Mouse (Mus musculus): ENCODE data around the gene Hmgcl.
A peak's percentile ranks its signal among the peaks of the same experiment; 100 is the strongest.

Gene Hmgcl

DNA sequence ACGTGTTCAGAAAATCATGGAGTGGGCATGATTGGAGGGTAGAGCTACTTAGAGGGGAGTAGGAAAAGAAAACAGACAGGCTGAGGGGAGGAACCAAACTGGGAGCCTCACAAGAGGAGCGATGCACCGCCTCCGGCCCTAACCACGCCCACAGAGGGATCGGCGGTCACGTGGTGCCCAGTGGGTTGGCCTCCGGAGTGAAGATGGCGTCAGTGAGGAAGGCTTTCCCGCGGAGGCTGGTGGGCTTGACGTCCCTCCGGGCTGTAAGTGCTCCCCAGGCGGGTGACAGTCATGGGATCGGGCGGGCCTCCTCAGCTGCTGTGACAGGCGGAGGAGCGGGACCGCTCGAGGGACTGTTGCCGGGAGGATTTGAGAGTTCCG is at the start of gene Hmgcl:
Gene Hmgcl (plus strand): TSS at position 171 of the 381 bp plus-strand sequence.
- DNase-seq (ENCODE audit: low read depth in 1 of 2, low spot score in 2 of 2): peak; percentile 90 to 95

DNA sequence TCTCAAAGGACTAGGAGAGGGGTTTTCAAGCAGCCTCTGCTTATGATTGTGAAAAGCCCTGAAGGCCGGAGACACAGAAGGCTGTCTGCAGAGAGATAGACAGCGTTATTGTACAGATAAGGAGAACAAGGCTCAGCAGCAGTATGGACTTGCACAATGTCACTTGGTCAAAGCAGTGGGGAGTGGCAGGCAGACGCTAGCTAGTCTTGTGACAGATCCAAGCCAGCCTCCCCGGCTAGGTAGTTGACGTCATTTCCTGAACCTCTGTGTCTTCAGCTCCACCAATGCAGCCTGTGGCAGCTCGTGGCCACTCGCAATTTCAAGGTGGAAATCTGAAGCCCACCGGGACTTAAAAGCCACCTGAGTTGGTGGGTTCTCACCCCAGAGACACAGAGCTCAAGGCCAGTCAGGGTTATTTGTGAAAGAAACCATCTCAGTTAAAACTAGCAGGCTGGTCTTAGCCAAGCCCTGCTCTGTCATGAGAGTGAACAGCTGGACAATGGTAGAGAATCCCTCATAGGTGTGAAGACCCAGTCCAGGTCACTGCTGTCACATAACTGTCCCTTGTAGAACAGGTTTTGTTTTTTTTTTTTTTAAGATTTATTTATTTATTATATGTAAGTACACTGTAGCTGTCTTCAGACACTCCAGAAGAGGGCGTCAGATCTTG is 47.7 kb upstream of the Hmgcl start:
- DNase-seq (ENCODE audit: low read depth in 1 of 2, low spot score in 2 of 2): peak; percentile 76 to 79

DNA sequence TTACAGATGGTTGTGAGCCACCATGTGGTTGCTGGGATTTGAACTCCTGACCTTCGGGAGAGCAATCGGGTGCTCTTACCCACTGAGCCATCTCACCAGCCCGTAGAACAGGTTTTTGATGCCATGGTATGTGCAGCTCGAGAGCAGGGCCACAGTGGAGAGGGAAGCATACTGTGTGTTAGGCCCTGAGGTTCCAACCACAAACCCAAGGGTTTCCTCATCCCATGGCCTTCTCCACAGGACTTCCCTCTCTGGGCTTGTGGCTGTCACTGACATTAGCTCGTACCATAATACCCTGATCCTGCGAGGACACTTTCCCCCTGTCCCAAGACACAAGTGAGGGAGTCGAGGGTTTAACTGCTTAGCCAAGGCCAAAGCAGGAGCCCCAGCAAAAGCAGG is 47.2 kb upstream of the Hmgcl start:
- DNase-seq (ENCODE audit: low read depth in 1 of 2, low spot score in 2 of 2): peak in 1 of 2 experiments; percentile 64

DNA sequence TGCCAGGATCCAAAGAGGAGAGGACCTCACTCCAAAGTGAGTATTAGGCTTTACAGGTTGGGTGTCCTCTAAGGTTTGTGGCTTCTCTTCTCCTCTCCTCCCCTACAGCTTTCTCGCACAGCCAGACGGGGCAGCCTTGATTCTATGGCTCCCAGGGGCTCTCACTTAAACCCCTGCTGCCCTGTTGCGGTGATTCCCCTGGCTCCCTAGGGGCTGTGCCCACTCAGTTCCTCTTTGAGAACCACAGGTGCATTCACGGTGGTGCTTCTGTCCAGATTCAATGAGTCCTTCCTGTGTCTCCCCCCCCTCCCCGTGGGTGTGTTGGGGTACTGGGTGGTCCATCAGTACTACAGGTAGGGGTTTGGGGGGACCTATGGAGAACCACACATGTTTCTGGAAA is 46.2 kb upstream of the Hmgcl start:
- DNase-seq (ENCODE audit: low read depth in 1 of 2, low spot score in 2 of 2): no peak

DNA sequence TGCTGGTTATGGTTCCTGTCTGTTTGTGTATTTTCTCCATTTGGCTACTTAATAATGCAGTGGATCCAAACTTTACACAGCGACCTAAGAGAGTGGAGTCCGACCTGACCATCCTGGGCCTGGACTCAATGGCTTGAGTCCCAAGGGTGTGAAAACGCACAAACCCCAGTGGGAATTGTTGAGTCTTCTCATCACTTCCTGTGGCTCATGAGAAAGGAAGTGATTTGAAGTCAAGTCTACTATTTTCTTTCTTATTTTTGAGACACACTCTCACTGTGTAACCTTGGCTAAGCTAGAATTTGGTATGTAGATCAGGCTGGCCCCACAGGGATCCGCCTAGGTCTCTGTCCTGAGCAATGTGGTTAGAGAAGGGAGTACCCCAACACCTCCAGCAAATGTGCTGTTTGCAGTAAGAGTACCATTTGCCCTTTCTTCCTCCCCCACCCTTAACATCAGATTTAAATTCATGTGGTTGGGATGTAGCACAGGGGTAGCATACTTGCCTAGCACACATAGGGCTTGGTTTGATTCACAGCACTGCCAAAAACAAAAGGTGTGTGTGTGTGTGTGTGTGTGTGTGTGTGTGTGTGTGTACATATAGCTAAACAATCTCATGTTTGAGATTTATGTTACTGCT is 43.5 kb upstream of the Hmgcl start:
- DNase-seq (ENCODE audit: low read depth in 1 of 2, low spot score in 2 of 2): no peak

DNA sequence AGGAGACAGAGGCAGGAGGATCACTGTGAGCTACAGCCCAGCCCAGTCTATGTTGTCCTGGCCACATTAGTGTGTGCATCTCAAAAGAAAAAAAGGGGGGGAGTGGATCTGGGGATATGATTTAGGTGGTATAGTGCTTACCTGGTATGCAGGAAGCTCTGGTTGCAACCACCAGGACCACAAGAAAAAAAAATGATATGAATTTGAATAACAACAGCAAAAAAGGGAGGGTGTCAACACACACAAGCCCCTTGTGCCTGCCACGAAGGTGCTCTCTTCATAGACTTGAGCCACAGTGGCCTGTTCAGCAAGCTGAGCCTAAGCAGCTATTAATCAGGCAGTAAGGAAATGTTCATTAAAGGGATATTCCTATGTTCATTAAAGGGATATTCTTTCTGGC is 41.4 kb upstream of the Hmgcl start:
- no peak for DNase-seq (ENCODE audit: low read depth in 1 of 2, low spot score in 2 of 2)

DNA sequence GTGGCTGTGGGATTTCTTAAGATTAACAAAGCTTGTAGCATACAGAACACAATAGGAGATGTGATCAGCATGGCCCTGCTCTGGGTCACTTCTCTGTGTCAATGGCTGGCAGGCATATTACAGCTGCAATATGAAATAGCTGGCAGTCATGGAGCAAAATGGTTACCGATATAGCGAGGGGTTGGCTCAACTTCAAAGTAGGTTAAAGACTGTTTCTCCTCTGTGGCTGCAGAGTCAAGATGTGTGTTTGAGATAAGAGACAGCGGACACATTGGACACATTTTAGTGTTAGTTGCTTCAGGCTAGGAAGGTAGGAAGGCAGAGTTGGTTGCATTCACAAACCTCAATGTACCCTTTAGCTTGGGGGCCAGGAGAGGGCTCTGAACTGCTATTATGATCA is 39.6 kb upstream of the Hmgcl start:
- no peak for DNase-seq (ENCODE audit: low read depth in 1 of 2, low spot score in 2 of 2)

DNA sequence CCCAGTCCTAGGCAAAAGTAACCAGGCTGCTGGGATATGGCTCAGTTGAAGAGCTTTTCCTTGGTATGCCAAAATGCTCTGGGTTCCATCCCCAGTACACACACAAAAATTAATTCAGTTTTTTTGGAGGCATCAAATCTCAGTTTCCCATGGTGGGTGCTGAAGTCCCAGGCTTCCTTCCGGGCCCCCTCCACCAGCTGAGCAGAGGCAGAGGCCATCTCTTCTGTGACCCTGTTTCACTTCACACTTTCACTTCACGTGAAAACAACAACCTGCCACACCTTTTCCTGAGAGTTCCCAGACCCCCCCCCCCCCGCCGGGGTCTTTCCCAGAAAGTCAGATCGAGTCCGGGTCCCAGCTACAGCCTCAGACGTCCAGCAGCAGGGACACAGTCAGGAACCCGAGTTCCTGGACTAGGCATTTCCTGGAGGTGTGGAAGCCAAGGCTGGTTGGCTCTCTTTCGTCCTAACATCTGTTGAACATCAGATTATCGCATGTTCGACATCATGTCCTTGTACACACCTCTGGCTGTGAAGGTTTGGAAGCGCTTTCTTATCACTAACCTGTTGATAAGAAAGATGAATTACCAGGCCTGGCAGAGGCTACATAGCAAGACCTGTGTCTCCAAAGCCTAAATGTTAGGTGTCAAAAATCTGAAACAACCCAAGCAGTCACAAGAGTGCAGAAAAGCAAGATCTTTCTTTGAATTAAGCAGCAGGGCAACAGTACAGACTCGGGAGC is 36.8 kb upstream of the Hmgcl start:
- no peak for DNase-seq (ENCODE audit: low read depth in 1 of 2, low spot score in 2 of 2)

DNA sequence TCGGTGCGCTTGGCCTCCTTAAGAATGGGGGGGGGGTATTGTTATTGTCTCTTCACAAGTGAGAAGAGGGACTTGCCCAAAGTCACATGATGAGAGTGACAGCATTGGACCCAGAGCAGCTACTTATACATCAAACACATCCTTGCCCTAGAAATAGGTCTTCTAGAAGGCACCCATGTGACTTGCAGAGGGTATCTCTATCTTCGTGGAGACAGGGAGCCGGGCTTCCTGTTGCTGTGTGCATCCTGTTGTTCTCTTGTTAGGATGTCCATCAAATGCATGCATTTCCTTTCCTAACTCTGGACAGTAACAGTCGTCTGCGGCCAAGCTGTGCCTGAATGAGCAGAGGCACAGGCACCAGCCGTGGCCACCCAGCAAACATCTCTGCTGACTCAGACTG is 34.7 kb upstream of the Hmgcl start:
- DNase-seq (ENCODE audit: low read depth in 1 of 2, low spot score in 2 of 2): no peak

DNA sequence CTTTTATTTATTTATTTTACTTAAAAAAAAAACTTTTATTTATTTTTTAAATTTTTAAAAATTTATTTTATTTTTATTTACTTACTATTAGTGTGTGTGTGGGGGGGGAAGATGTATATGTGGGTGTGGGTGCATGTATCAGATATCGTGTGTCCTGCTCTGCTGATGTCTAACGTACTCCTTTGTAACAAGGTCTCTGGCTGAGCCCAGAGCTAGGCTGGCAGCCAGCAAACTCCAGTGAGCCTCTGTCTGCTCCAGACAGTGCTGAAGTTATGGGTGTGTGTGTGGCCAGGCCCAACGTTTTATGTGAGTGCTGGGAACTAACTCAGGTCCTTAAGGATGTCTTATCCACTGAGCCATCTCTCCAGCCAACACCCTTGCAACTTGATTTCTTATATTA is 34.1 kb upstream of the Hmgcl start:
- no peak for DNase-seq (ENCODE audit: low read depth in 1 of 2, low spot score in 2 of 2)

DNA sequence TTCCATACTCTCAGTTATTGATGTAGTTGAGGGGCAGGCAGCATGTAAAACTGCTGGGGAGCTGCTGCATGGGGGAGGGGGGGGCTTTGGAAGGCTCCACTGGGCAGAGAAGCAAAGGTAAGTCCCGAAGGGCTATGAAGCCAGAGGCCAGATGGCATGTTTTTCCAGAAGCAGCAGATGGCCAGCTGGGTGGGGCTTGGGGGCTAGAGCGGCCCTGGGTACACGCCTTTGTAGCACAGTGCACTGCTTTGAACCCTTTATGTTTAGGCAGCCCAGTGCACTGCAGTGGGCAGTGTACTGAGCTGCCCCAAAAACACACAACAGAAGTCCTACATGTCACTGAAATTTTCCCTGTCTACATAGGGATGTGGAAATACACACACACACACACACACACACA is 33.4 kb upstream of the Hmgcl start:
- DNase-seq (ENCODE audit: low read depth in 1 of 2, low spot score in 2 of 2): no peak

DNA sequence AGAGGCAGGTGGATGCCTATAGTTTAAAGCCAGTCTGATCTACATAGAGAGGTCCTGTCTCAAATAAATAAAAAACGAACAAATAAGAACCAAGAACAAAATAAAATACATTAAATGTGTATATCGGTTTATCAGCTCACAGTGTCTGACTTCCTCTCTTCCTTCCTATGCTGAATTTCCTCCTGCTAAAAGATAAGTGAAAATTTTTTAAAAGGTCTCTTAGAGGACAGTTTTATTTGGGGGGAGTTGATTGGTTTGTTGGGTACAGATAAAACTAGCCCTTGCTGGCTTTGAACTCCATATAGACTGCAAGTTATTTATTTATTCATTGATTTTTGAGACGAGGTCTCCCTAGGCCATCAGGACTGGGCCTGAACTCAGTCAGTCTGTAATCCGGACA is 32.8 kb upstream of the Hmgcl start:
- no peak for DNase-seq (ENCODE audit: low read depth in 1 of 2, low spot score in 2 of 2)

DNA sequence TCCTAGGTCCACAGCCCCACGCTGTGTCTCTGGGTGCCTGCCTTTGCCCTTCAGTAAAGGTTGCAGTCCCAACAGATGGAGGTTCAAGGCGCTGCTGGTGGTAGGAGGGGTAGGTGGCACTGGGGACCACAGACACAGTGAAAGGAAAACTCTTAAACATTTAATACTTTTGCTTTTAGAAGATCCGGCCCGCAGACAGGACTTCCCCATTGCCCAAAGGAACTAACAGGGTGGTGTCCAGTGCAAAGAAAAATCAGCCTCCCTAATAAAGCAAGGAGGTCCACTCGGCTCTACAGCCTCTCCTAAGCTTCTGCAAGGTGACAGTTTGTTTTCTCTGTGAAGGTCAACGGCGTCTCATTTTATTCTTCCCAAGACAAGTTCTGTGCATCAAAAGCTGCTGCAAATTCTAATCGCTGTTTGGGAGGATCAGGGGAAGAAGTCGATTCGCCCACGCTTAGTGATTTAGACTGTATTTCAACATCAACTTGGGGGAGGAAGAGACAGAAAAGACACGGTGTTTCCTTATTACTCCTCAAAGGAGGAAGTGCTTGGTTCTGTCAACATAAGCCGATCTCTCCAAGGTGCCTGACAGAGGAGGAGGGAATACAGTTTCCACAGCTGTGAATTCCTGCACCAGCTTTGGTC is 27.5 kb upstream of the Hmgcl start:
- DNase-seq (ENCODE audit: low read depth in 1 of 2, low spot score in 2 of 2): peak in 1 of 2 experiments; percentile 57

DNA sequence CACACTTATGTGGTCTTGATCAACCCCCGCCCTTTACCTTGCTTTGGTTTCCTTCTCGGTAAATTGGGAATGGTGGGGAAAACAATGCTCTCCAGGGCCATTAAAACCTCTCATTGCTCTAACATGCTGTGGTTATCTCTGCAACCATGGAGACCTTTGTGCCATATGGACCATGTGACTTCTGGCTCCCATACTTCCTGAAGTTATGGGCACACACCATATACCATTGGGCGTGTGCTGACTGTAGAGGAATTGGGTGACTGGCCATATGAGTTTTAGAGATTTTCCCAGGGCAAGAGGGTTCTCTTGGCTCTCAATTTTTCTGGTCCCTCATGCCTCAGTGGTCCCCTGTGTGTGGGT is 27.0 kb upstream of the Hmgcl start:
- DNase-seq (ENCODE audit: low read depth in 1 of 2, low spot score in 2 of 2): no peak

DNA sequence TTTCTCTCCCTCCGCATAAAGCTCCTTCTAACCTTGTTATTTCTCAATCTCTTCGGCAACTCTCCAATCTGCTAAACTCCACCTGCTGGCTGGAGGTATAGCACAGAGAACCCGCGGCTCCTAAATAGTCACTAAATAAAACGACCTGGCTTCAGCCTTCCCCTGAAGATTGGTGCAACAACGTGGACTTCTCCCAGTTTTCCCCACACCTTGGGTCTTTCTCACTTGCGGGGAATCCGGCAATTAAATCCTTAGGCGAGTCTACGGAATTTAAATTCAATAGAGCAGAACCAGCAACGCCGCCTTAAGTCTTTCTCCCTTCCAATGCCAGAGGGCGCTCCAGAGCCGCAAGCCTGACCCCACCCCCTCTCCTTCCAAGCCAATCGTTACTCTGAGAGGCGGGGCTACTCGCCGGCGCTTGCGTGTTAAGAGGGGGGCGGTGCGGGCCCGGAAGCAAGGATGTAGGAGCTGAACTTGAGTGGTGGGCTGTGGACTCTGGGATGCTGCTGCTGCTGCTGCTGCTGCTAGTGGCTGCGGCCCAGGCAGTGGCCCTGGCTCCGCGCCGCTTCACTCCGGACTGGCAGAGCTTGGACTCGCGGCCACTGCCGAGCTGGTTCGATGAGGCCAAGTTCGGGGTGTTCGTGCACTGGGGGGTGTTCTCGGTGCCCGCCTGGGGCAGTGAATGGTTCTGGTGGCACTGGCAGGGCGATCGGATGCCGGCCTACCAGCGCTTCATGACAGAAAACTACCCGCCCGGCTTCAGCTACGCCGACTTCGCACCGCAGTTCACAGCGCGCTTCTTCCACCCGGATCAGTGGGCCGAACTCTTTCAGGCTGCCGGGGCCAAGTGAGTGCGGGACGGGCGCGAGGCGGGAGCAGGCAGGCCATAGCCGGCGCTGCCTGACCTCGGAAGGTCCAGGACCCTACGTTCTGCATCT is 25.7 kb upstream of the Hmgcl start, which contains the start of gene Fuca1:
Gene Fuca1 (plus strand): TSS at position 432 of the 938 bp plus-strand sequence.
- DNase-seq (ENCODE audit: low read depth in 1 of 2, low spot score in 2 of 2): peak; percentile 90 to 96

DNA sequence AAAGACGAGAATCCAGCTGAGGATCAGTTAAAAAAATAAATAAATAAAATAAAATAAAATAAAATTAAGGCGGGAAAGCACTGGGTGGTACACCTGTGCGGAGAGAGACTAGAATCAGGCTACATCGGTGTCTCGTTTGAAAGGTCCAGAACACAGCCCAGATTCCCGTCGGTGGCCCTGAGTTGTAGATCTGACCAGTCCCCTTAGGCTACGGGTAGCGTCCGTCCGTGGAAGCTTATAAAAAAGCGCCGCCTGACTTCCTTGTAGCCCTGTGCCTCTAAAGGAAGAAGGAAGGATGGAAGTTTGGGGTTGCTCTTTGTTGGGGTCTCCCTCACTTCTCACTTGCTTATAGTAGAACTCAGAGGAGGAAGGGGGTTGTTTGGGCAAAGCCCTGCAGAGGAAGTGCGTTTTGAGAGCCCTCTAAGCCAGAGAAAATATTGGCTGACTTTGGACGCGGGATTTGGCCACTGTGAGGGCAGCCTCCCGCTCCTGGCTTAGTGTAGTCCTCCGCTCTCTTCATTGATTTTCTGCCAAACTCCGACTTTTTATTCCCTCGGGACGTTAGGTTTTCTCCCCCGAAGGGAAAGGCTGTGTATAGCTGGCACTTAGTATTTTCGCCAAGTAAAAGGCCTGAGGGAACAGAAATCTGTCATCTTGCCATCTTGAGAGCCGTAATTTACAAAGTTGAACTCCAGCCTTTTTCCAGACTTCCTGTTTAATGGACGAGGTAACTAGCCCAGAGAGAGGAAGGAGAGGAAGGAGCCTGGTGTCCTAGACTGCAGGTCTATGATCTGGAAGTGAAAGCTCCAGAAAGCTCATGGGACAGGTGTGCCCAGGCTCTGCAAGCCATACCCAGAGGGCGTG is 24.8 kb upstream of the Hmgcl start:
- no peak for DNase-seq (ENCODE audit: low read depth in 1 of 2, low spot score in 2 of 2)

DNA sequence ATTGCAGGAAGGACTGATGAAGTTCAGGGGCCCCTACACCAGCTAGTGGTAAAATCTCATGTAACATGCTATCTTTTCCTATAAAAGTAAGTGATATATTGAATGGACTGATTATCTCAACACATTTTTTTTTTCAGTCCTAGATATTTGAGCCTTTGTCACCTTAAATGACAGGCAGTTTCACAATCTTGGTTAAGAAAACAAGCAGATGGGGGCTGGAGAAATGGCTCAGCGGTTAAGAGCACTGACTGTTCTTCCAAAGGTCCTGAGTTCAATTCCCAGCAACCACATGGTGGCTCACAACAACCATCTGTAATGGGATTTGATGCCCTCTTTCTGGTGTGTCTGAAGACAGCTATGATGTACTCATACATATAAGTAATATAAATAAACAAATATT is 24.1 kb upstream of the Hmgcl start:
- DNase-seq (ENCODE audit: low read depth in 1 of 2, low spot score in 2 of 2): no peak

DNA sequence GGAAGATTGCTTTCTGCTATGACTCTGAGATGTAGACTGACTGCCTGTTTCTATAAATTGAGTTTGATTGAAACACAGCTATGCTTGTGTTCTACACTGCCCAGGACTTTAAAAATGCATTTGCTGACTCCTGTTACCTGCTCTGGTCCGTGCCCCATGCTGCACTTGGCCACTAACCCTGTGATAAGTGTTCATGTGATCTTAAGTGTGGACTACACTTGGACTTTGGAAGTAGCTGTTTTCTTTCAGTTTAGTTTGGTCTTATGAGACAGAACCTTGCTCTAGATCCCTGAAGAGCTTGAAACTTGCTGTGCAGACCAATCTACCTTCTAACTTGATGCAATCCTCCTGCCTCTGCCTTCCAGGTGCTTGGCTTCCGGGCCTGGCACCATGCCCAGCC is 21.8 kb upstream of the Hmgcl start:
- DNase-seq (ENCODE audit: low read depth in 1 of 2, low spot score in 2 of 2): no peak

DNA sequence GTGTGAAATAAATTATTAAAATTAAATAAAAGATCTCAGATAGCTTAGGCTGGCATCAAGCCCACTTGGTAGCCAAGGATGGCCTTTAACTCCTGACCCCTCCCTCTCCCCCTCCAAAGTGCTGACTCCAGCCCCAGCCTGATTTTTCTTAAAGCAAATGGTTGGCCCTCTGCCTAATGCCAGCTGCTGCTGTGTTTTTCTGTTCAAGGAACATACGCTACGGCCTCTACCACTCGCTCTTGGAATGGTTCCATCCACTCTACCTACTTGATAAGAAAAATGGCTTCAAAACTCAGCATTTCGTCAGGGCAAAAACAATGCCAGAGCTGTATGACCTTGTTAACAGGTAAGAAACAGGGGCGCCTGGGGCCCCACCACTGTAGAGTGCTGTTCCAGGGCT is 20.9 kb upstream of the Hmgcl start:
- no peak for DNase-seq (ENCODE audit: low read depth in 1 of 2, low spot score in 2 of 2)
